Mouse (Mus musculus) heart, embryonic 13.5 days (tissue): ENCODE data around the gene Tbc1d8b. TPM values are rescaled to one million over a fixed set of nuclear protein-coding genes. Genes with fewer than 3 reads are reported as not detected.
A peak's percentile ranks its signal among the peaks of the same experiment; 100 is the strongest.
"Not testable (repeated sequence)": the region's sequence is repeated elsewhere in the genome, so short reads cannot be mapped to it uniquely, and the experiment has no call there.

Experiments
- ATAC-seq: fragments of 200-750 bp; cut with Nextera tagmentation; 2 replicates; pipeline ENCODE4 v1.8.0; 2017; ENCODE audit warnings: moderate TSS enrichment; ENCODE audit not compliant: insufficient number of reproducible peaks, low FRiP score, low TSS enrichment; ENCODE audit errors: extremely low read depth
- H3K27ac ChIP-seq: fragments of 300-500 bp; sonication (generic); replicated peaks from 2 replicates; pipeline ENCODE4 v1.5.1; 2015; ENCODE audit warnings: moderate library complexity, mild to moderate bottlenecking, inconsistent platforms
- H3K27me3 ChIP-seq: fragments of 300-500 bp; sonication (generic); replicated peaks from 2 replicates; pipeline ENCODE4 v1.6.1; 2015; ENCODE audit warnings: mild to moderate bottlenecking, inconsistent platforms
- H3K36me3 ChIP-seq: fragments of 300-500 bp; sonication (generic); 2 replicates; pipeline ENCODE4 v1.6.1; 2015; ENCODE audit warnings: mild to moderate bottlenecking, inconsistent platforms
- H3K4me1 ChIP-seq: fragments of 300-500 bp; sonication (generic); 2 replicates; pipeline ENCODE4 v1.6.1; 2015; ENCODE audit warnings: inconsistent platforms
- H3K4me2 ChIP-seq: fragments of 300-500 bp; sonication (generic); 2 replicates; pipeline ENCODE4 v1.6.1; 2015; ENCODE audit warnings: inconsistent platforms, mild to moderate bottlenecking, moderate library complexity
- H3K4me3 ChIP-seq: fragments of 300-500 bp; sonication (generic); 2 replicates; pipeline ENCODE4 v1.5.1; 2015; ENCODE audit warnings: moderate library complexity, mild to moderate bottlenecking, inconsistent platforms
- H3K9ac ChIP-seq: fragments of 300-500 bp; sonication (generic); 2 replicates; pipeline ENCODE4 v1.6.1; 2015; ENCODE audit warnings: inconsistent platforms, mild to moderate bottlenecking, moderate library complexity
- H3K9me3 ChIP-seq: fragments of 300-500 bp; sonication (generic); 2 replicates; pipeline ENCODE4 v1.6.1; 2016; ENCODE audit warnings: inconsistent platforms
- WGBS: fragments of 180-500 bp; shearing (Covaris S2); methylation state at CpG from one replicate; pipeline ENCODE4 v1.1.7; 2015; ENCODE audit warnings: mixed read lengths; 5-methylcytosine and 5-hydroxymethylcytosine counted together
- polyA plus RNA-seq: library from polyadenylated mRNA; unstranded; fragments of >200 nt; fragmentation: Nextera tagmentation; extraction: Ambion mirVana; gene quantifications from 2 replicates; pipeline ENCODE4 v1.2.1, GENCODE M21; 2015

The Tbc1d8b gene
- polyA plus RNA-seq, 1 experiment from 2014 or later = 3.0 TPM

GRCm38 (mm10) chrX:139730541-139730940 lies 45.7 kb downstream of the Tbc1d8b start:
- 79% methylated on average over 3 of the region's 3 CpGs for WGBS
- Histone ChIP-seq H3K4me2 (no peak overlapping the region), H3K27ac (no peak overlapping the region), H3K36me3 (peaks cover 43% of the 10 kb centered on the region), H3K9ac (no peak overlapping the region), H3K4me1 (no peaks in the 10 kb centered on the region), H3K27me3 (no peaks in the 10 kb centered on the region), H3K4me3 (no peak overlapping the region), H3K9me3 (no peaks in the 10 kb centered on the region)
- ATAC-seq = no peak

GRCm38 (mm10) chrX:139737066-139737465 lies 52.3 kb downstream of the Tbc1d8b start:
- Histone ChIP-seq H3K36me3 (peaks cover 34% of the 10 kb centered on the region), H3K27ac (no peak overlapping the region), H3K4me2 (no peak overlapping the region), H3K4me3 (no peak overlapping the region), H3K9ac (no peak overlapping the region), H3K4me1 (no peaks in the 10 kb centered on the region), H3K27me3 (no peaks in the 10 kb centered on the region), H3K9me3 (no peaks in the 10 kb centered on the region)
- WGBS = 75% methylated on average over 5 of the region's 5 CpGs
- ATAC-seq = no peak

- Histone ChIP-seq H3K9ac (no peak overlapping the region), H3K4me1 (no peaks in the 10 kb centered on the region), H3K4me2 (no peak overlapping the region), H3K9me3 (peaks cover 3% of the 10 kb centered on the region; the same call in 1 of the 2 replicates), H3K27me3 (no peaks in the 10 kb centered on the region), H3K36me3 (peaks cover 25% of the 10 kb centered on the region), H3K4me3 (no peak overlapping the region), H3K27ac (no peak overlapping the region)
- 7% methylated on average over 1 of the region's 1 CpGs for WGBS
- ATAC-seq = no peak
These were observed 67.1 kb downstream of the Tbc1d8b start for GRCm38 (mm10) chrX:139751855-139752254.

- not testable (repeated sequence) for H3K4me2 ChIP-seq, H3K4me3 ChIP-seq, H3K27ac ChIP-seq, H3K9ac ChIP-seq, H3K4me1 ChIP-seq, ATAC-seq, H3K9me3 ChIP-seq, H3K36me3 ChIP-seq, H3K27me3 ChIP-seq
- 51% methylated on average over 3 of the region's 3 CpGs for WGBS
These were observed 73.8 kb downstream of the Tbc1d8b start for GRCm38 (mm10) chrX:139758634-139759033.

- Histone ChIP-seq H3K36me3 (no peaks in the 10 kb centered on the region), H3K27ac (no peak overlapping the region), H3K4me3 (no peak overlapping the region), H3K4me2 (no peak overlapping the region), H3K27me3 (no peaks in the 10 kb centered on the region), H3K9ac (no peak overlapping the region), H3K9me3 (no peaks in the 10 kb centered on the region), H3K4me1 (no peaks in the 10 kb centered on the region)
- 69% methylated on average over 2 of the region's 2 CpGs for WGBS
- no peak for ATAC-seq
These were observed 77.8 kb downstream of the Tbc1d8b start for GRCm38 (mm10) chrX:139762546-139762945.

GRCm38 (mm10) chrX:139769975-139770637 lies 85.3 kb downstream of the Tbc1d8b start:
- H3K27ac ChIP-seq = no peak overlapping the region
- H3K4me2 ChIP-seq = no peak overlapping the region
- no peak overlapping the region for H3K9ac ChIP-seq
- H3K4me3 ChIP-seq = no peak overlapping the region
- H3K27me3 ChIP-seq = peaks cover 5% of the 10 kb centered on the region; the same call in 1 of the 2 replicates
- no peaks in the 10 kb centered on the region for H3K36me3 ChIP-seq
- no peaks in the 10 kb centered on the region for H3K9me3 ChIP-seq
- no peak for ATAC-seq
- H3K4me1 ChIP-seq = peaks cover 9% of the 10 kb centered on the region; the same call in 1 of the 2 replicates
- 55% methylated on average over 13 of the region's 13 CpGs for WGBS

GRCm38 (mm10) chrX:139774309-139775083 lies 89.7 kb downstream of the Tbc1d8b start:
- Histone ChIP-seq H3K4me1 (peaks cover 11% of the 10 kb centered on the region; the same call in 1 of the 2 replicates), H3K27me3 (no peaks in the 10 kb centered on the region; the same call in 1 of the 2 replicates), H3K4me2 (peak overlapping the region; percentile 59), H3K4me3 (peak overlapping the region; percentile 16; the same call in 1 of the 2 replicates), H3K9me3 (no peaks in the 10 kb centered on the region), H3K36me3 (no peaks in the 10 kb centered on the region), H3K27ac (no peak overlapping the region), H3K9ac (no peak overlapping the region)
- 17% methylated on average over 18 of the region's 18 CpGs for WGBS
- ATAC-seq = no peak

GRCm38 (mm10) chrX:139775084-139775612 lies 90.4 kb downstream of the Tbc1d8b start:
- 59% methylated on average over 7 of the region's 7 CpGs for WGBS
- no peak for ATAC-seq
- H3K9me3 ChIP-seq = no peaks in the 10 kb centered on the region
- H3K36me3 ChIP-seq = no peaks in the 10 kb centered on the region
- H3K27ac ChIP-seq = no peak overlapping the region
- peak overlapping the region; percentile 59 for H3K4me2 ChIP-seq
- peaks cover 11% of the 10 kb centered on the region; the same call in 1 of the 2 replicates for H3K4me1 ChIP-seq
- H3K27me3 ChIP-seq = no peaks in the 10 kb centered on the region; the same call in 1 of the 2 replicates
- H3K9ac ChIP-seq = no peak overlapping the region
- no peak overlapping the region for H3K4me3 ChIP-seq

- no peak for ATAC-seq
- no peak overlapping the region for H3K27ac ChIP-seq
- peaks cover 17% of the 10 kb centered on the region; the same call in 1 of the 2 replicates for H3K4me1 ChIP-seq
- no peaks in the 10 kb centered on the region; the same call in 1 of the 2 replicates for H3K27me3 ChIP-seq
- no peak overlapping the region for H3K4me2 ChIP-seq
- no peaks in the 10 kb centered on the region for H3K9me3 ChIP-seq
- H3K4me3 ChIP-seq = no peak overlapping the region
- H3K9ac ChIP-seq = no peak overlapping the region
- no peaks in the 10 kb centered on the region for H3K36me3 ChIP-seq
- 41% methylated on average over 4 of the region's 4 CpGs for WGBS
These were observed 92.6 kb downstream of the Tbc1d8b start for GRCm38 (mm10) chrX:139777357-139777756.

- no peak for ATAC-seq
- H3K27ac ChIP-seq = no peak overlapping the region
- 73% methylated on average over 1 of the region's 1 CpGs for WGBS
These were observed 94.1 kb downstream of the Tbc1d8b start for GRCm38 (mm10) chrX:139778886-139779285.

GRCm38 (mm10) chrX:139779401-139779800 lies 94.6 kb downstream of the Tbc1d8b start:
- no peaks in the 10 kb centered on the region for H3K36me3 ChIP-seq

More at GRCm38 (mm10) chrX:139778886-139779285, 94.1 kb downstream of the Tbc1d8b start:
- H3K36me3 ChIP-seq = no peaks in the 10 kb centered on the region
- H3K4me2 ChIP-seq = no peak overlapping the region
- H3K9me3 ChIP-seq = no peaks in the 10 kb centered on the region
- H3K4me3 ChIP-seq = no peak overlapping the region
- H3K27me3 ChIP-seq = no peaks in the 10 kb centered on the region; the same call in 1 of the 2 replicates
- H3K9ac ChIP-seq = no peak overlapping the region
- H3K4me1 ChIP-seq = peaks cover 17% of the 10 kb centered on the region; the same call in 1 of the 2 replicates

More at GRCm38 (mm10) chrX:139779401-139779800, 94.6 kb downstream of the Tbc1d8b start:
- 72% methylated on average over 5 of the region's 5 CpGs for WGBS
- no peak for ATAC-seq
- no peak overlapping the region for H3K9ac ChIP-seq
- no peaks in the 10 kb centered on the region; the same call in 1 of the 2 replicates for H3K27me3 ChIP-seq
- no peak overlapping the region for H3K4me2 ChIP-seq
- H3K4me3 ChIP-seq = no peak overlapping the region
- no peaks in the 10 kb centered on the region for H3K9me3 ChIP-seq
- H3K4me1 ChIP-seq = peaks cover 17% of the 10 kb centered on the region; the same call in 1 of the 2 replicates
- no peak overlapping the region for H3K27ac ChIP-seq
